Mouse (Mus musculus) liver, postnatal 0 days (tissue): ENCODE data around the gene Tppp. TPM values are rescaled to one million over a fixed set of nuclear protein-coding genes. Genes with fewer than 3 reads are reported as not detected.
A peak's percentile ranks its signal among the peaks of the same experiment; 100 is the strongest.

Experiments
- ATAC-seq: fragments of 200-750 bp; cut with Nextera tagmentation; 2 replicates; pipeline ENCODE4 v1.8.0; 2017; ENCODE audit warnings: mild to moderate bottlenecking, moderate library complexity
- DNase-seq: peaks from one replicate; pipeline ENCODE4 v3.0.0-alpha.2; 2016
- H3K27ac ChIP-seq: fragments of 300-500 bp; sonication (generic); 2 replicates; pipeline ENCODE4 v1.5.1; 2014; ENCODE audit warnings: antibody characterized with exemption, moderate library complexity, mild to moderate bottlenecking, low read depth
- H3K27me3 ChIP-seq: fragments of 300-500 bp; sonication (generic); 2 replicates; pipeline ENCODE4 v1.6.1; 2014; ENCODE audit warnings: low read length, control low read depth, mixed read lengths; ENCODE audit not compliant: insufficient read depth
- H3K36me3 ChIP-seq: fragments of 300-500 bp; sonication (generic); replicated peaks from 2 replicates; pipeline ENCODE4 v1.6.1; 2014; ENCODE audit warnings: mild to moderate bottlenecking, control low read depth, low read length, moderate library complexity, mixed read lengths; ENCODE audit not compliant: insufficient read depth
- H3K4me1 ChIP-seq: fragments of 300-500 bp; sonication (generic); 2 replicates; pipeline ENCODE4 v1.6.1; 2014; ENCODE audit warnings: antibody characterized with exemption, mild to moderate bottlenecking, control low read depth; ENCODE audit not compliant: insufficient read depth
- H3K4me2 ChIP-seq: fragments of 300-500 bp; sonication (generic); 2 replicates; pipeline ENCODE4 v1.6.1; 2014; ENCODE audit warnings: low read depth, mild to moderate bottlenecking, low read length, moderate library complexity, mixed read lengths
- H3K4me3 ChIP-seq: fragments of 300-500 bp; sonication (generic); 2 replicates; pipeline ENCODE4 v1.5.1; 2014; ENCODE audit warnings: low read depth, low read length
- H3K9ac ChIP-seq: fragments of 300-500 bp; sonication (generic); replicated peaks from 2 replicates; pipeline ENCODE4 v1.6.1; 2014; ENCODE audit warnings: mild to moderate bottlenecking, moderate library complexity
- H3K9me3 ChIP-seq: fragments of 300-500 bp; sonication (generic); 2 replicates; pipeline ENCODE4 v1.6.1; 2016; ENCODE audit warnings: mild to moderate bottlenecking, control low read depth, low read length, mixed read lengths
- CTCF ChIP-seq: sonication (generic); IDR thresholded peaks from 2 replicates; pipeline ENCODE4 v1.5.1; 2016; ENCODE audit warnings: antibody characterized with exemption, low read depth
- EP300 ChIP-seq: IDR thresholded peaks from 2 replicates; pipeline ENCODE4 v1.6.1; 2016; ENCODE audit warnings: antibody characterized with exemption, low read depth, mild to moderate bottlenecking
- WGBS: fragments of 180-500 bp; shearing (Covaris S2); extraction: QIAGEN DNeasy Blood & Tissue Kit; methylation state at CpG from one replicate; pipeline ENCODE4 v1.1.7; 2014; ENCODE audit not compliant: insufficient replicate concordance; 5-methylcytosine and 5-hydroxymethylcytosine counted together
- polyA plus RNA-seq: library from polyadenylated mRNA; unstranded; fragments of >200 nt; fragmentation: Nextera tagmentation; extraction: Ambion mirVana; gene quantifications from 2 replicates; pipeline ENCODE4 v1.2.1, GENCODE M21; 2015

Gene Tppp
- 0.36 and 0.42 TPM in 2 replicates for polyA plus RNA-seq

GRCm38 (mm10) chr13:74008948-74009718 is at the start of gene Tppp:
Gene Tppp (plus strand): TSS chr13:74009407.
- peak; percentile 93 for DNase-seq
- H3K9ac ChIP-seq, result peak within 1 kb of the TSS; percentile 55
- peak within 1 kb of the TSS; percentile 60 for H3K4me3 ChIP-seq
- peak within 1 kb of the TSS; percentile 16; the same call in 1 of the 2 replicates for H3K27ac ChIP-seq
- under 1% methylated on average over 56 of the region's 56 CpGs for WGBS
- H3K27me3 ChIP-seq, result peaks cover 51% of the 10 kb centered on the region
- ATAC-seq, result peak; percentile 98
- no peaks in the 10 kb centered on the region for H3K9me3 ChIP-seq
- TF ChIP-seq EP300 (no peak), CTCF (no peak)
- H3K4me2 ChIP-seq, result peak within 1 kb of the TSS; percentile 95
- H3K4me1 ChIP-seq, result peaks cover 18% of the 10 kb centered on the region
- H3K36me3 ChIP-seq, result no peaks in the 10 kb centered on the region

- TF ChIP-seq CTCF, result no peak
- TF ChIP-seq EP300, result no peak
- WGBS, result 88% methylated on average over 10 of the region's 10 CpGs
- no peak overlapping the region for H3K4me2 ChIP-seq
- H3K9me3 ChIP-seq, result no peaks in the 10 kb centered on the region
- ATAC-seq (no peak), DNase-seq (no peak)
- peaks cover 34% of the 10 kb centered on the region for H3K36me3 ChIP-seq
- H3K4me1 ChIP-seq, result no peaks in the 10 kb centered on the region
- H3K27ac ChIP-seq, result no peak overlapping the region
- no peak overlapping the region for H3K9ac ChIP-seq
- no peak overlapping the region for H3K4me3 ChIP-seq
- H3K27me3 ChIP-seq, result no peaks in the 10 kb centered on the region
Measured at GRCm38 (mm10) chr13:73960117-73960652, 49.0 kb upstream of the Tppp start.

GRCm38 (mm10) chr13:73961177-73961576 is 48.0 kb upstream of the Tppp start:
- H3K9me3 ChIP-seq, result no peaks in the 10 kb centered on the region
- WGBS, result 80% methylated on average over 4 of the region's 4 CpGs
- H3K27me3 ChIP-seq, result no peaks in the 10 kb centered on the region
- ATAC-seq, result no peak
- H3K4me3 ChIP-seq, result no peak overlapping the region
- no peak overlapping the region for H3K27ac ChIP-seq
- TF ChIP-seq EP300 (no peak), CTCF (peak; percentile 27)
- DNase-seq, result no peak
- H3K4me2 ChIP-seq, result no peak overlapping the region
- no peaks in the 10 kb centered on the region for H3K4me1 ChIP-seq
- H3K9ac ChIP-seq, result no peak overlapping the region
- peaks cover 29% of the 10 kb centered on the region for H3K36me3 ChIP-seq

DNA sequence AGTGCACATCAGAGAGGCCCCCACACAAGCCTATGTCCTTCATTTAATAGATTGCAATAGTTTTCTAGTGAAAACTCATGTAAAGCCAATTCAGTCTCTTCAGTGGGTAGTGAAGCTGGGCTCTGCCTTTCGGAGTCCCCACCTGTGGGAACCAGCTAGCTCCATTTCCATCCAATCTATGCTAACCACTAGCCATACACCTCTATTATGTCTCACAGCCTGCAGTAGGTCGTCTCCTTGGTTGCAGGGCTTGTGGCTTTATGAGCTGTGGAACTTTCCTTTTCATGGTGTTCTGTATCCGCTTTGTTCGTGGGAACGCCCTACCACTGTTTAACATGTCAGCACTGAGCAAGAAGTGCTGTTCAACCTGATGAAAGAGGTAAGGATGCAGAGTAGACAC is 45.7 kb upstream of the Tppp start, which contains the start of gene Zdhhc11:
Gene Zdhhc11, plus strand, starts transcription at position 301 of the 400 bp plus-strand sequence.
- no peak within 1 kb of the TSS for H3K9ac ChIP-seq
- ATAC-seq (no peak), DNase-seq (no peak)
- 83% methylated on average over 5 of the region's 5 CpGs for WGBS
- no peaks in the 10 kb centered on the region for H3K9me3 ChIP-seq
- H3K4me1 ChIP-seq, result no peaks in the 10 kb centered on the region
- no peak within 1 kb of the TSS for H3K4me2 ChIP-seq
- H3K27ac ChIP-seq, result no peak within 1 kb of the TSS
- H3K36me3 ChIP-seq, result peaks cover 14% of the 10 kb centered on the region; the same call in 1 of the 2 replicates
- no peak for TF ChIP-seq CTCF
- TF ChIP-seq EP300, result no peak
- no peaks in the 10 kb centered on the region for H3K27me3 ChIP-seq
- no peak within 1 kb of the TSS for H3K4me3 ChIP-seq

GRCm38 (mm10) chr13:73970545-73971448 is 38.4 kb upstream of the Tppp start:
- WGBS, result 12% methylated on average over 12 of the region's 12 CpGs
- H3K4me3 ChIP-seq, result no peak overlapping the region
- ATAC-seq, result peak; percentile 87

More at GRCm38 (mm10) chr13:73970545-73971448, 38.4 kb upstream of the Tppp start:
- H3K27me3 ChIP-seq, result no peaks in the 10 kb centered on the region
- no peaks in the 10 kb centered on the region for H3K36me3 ChIP-seq
- H3K9ac ChIP-seq, result no peak overlapping the region; the same call in 1 of the 2 replicates
- DNase-seq, result peak; percentile 54
- H3K4me2 ChIP-seq, result peak overlapping the region; percentile 70
- H3K9me3 ChIP-seq, result no peaks in the 10 kb centered on the region
- peak overlapping the region; percentile 60 for H3K27ac ChIP-seq
- H3K4me1 ChIP-seq, result 0 out of 2 replicates have a peak, but pooled peaks cover 8% of the 10 kb centered on the region
- TF ChIP-seq CTCF (peak; percentile 90), EP300 (peak; percentile 38; the same call in 1 of the 2 replicates)
